In the genomic region with DNA sequence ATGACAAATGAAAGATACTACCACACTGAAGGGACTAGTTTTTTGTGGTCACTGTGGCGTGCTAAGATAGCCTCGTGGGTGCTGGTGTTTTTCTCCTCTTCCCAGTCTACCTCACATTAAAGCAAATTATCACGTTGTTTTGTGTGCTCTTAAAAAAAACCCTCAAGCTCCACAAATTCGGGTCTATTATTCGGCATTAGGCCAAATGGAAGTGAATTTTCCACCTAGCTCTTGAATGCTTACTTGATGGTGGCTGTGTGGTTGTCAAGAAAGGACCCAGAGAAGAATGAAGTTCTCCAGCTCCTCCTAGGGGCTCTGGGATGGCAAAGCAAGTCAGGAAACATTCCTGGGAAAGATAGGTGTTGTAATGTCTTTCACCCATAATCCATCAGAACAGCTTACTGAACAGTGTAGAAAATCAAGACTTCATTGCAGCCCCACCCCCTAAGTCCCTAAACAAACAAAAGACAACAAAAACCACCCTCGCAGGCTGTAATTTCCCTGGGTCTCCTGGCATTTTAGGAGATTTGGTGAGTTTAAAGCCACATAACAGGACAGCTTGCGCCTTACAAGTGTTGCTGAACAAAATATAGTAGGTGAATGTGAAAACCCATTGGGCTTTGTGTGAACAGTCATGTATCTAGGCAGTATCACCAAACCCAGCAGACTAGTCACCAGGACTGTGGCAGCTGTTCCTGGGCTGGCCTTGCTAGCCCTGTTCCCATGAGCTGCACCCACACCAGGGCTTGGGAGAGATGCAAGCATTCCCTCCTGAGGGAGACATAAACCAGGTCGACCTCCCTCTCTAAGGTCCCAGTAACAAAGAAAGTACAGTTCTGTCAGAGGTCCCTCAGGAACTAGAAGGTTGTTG, we compare ENCODE assay signal across 8 mouse cellular contexts. TPM values are rescaled to one million over a fixed set of nuclear protein-coding genes. Genes with fewer than 3 reads are reported as not detected.
DNase-seq lines count a peak whose midpoint lies in the region; ATAC-seq and TF ChIP-seq lines count a peak whose summit lies in the region.

No protein-coding gene starts in this region.

- H3K36me3 ChIP-seq in heart, adult 2 months (ENCODE audit: control insufficient read depth, insufficient read depth, low read length): no peaks in the 10 kb centered on the region
- H3K36me3 ChIP-seq in lung, postnatal 0 days (ENCODE audit: insufficient read depth, low read length): no peaks in the 10 kb centered on the region

- no peak for TF ChIP-seq EP300 in heart, adult 2 months (IDR thresholded peaks at IDR 0.05; ENCODE audit: insufficient read depth, low read depth, low read length)
- TF ChIP-seq EP300 in lung, postnatal 0 days (IDR thresholded peaks at IDR 0.05): no peak

- ATAC-seq in lung, postnatal 0 days: no peak

- TF ChIP-seq POLR2A in heart, adult 2 months (IDR thresholded peaks at IDR 0.05; ENCODE audit: insufficient read depth, low read depth, low read length): no peak

- TF ChIP-seq CTCF in heart, adult 2 months (IDR thresholded peaks at IDR 0.05): peak; percentile 77
- peak; percentile 75 for TF ChIP-seq CTCF in lung, postnatal 0 days (IDR thresholded peaks at IDR 0.05)

- H3K4me1 ChIP-seq in heart, adult 2 months (ENCODE audit: control insufficient read depth, insufficient read depth, low read length): peaks cover 10% of the 10 kb centered on the region
- no peaks in the 10 kb centered on the region for H3K4me1 ChIP-seq in lung, postnatal 0 days (ENCODE audit: insufficient read depth, low read depth, low read length)

- H3K9me3 ChIP-seq in lung, postnatal 0 days (ENCODE audit: low read length): no peaks in the 10 kb centered on the region

- peak overlapping the region; percentile 92 for H3K27ac ChIP-seq in heart, adult 2 months
- no peak overlapping the region for H3K27ac ChIP-seq in lung, postnatal 0 days (ENCODE audit: low read length)

- H3K27me3 ChIP-seq in heart, adult 2 months (ENCODE audit: control insufficient read depth, insufficient read depth, low read length): no peaks in the 10 kb centered on the region
- no peaks in the 10 kb centered on the region for H3K27me3 ChIP-seq in lung, postnatal 0 days (replicated peaks; ENCODE audit: insufficient read depth, low read length)

- intact Hi-C loops in left cerebral cortex, postnatal 10 days (cut with DNase I): loop anchor here (5.0 kb wide), 2 partner anchors 186 to 234 kb away; a partner anchor contains a TSS
- intact Hi-C loops in left cerebral cortex, postnatal 4 days (cut with DNase I): no loop called here
- intact Hi-C loops in heart, adult 2 months (cut with DNase I): loop anchor here (1.0 to 10.0 kb wide), 3 partner anchors 30 to 366 kb away; no protein-coding TSS in a partner anchor

- 28% methylated on average over 8 of the region's 8 CpGs for WGBS in heart, adult 2 months
- WGBS in lung, postnatal 0 days: 19% methylated on average over 8 of the region's 8 CpGs

- H3K4me2 ChIP-seq in lung, postnatal 0 days (replicated peaks; ENCODE audit: low read depth, low read length): peak overlapping the region; percentile 32

- peak; percentile 30 to 64 for DNase-seq in left cerebral cortex, postnatal 10 days (ENCODE audit: extremely low spot score in 1 of 2, low spot score in 2 of 2)
- no peak for DNase-seq in left cerebral cortex, postnatal 4 days
- peak; percentile 53 to 62 for DNase-seq in cerebellum, adult 18-20 months
- peak in 1 of 2 experiments; percentile 41 for DNase-seq in heart, adult 2 months
- peak; percentile 83 for DNase-seq in kidney, adult 9 months
- DNase-seq in lung, postnatal 0 days (ENCODE audit: low spot score): peak; percentile 87
- peak; percentile 63 for DNase-seq in yolk sac, embryonic 10.5 days (ENCODE audit: low spot score)
- DNase-seq in gastrocnemius, postnatal 10 days: no peak

- no peaks in the 10 kb centered on the region for H3K79me2 ChIP-seq in heart, adult 2 months (replicated peaks; ENCODE audit: control insufficient read depth, insufficient read depth, low read length)

- peak overlapping the region; percentile 86 for H3K4me3 ChIP-seq in heart, adult 2 months
- peak overlapping the region; percentile 65; the same call in 1 of the 2 replicates for H3K4me3 ChIP-seq in lung, postnatal 0 days (ENCODE audit: low read depth, low read length)

- no peak overlapping the region for H3K9ac ChIP-seq in heart, adult 2 months (ENCODE audit: low read depth, low read length)
- no peak overlapping the region for H3K9ac ChIP-seq in lung, postnatal 0 days (replicated peaks; ENCODE audit: low read depth)

RNA-seq across cellular contexts. Expression of a gene that starts 9.7 kb away (rescaled TPM):
- 10 to 100 TPM; 64.8 to 72.7 TPM for total RNA-seq in left cerebral cortex, postnatal 10 days (2021)
- 10 to 100 TPM; 54.9 to 56.9 TPM for total RNA-seq in left cerebral cortex, postnatal 4 days (2021)
- 1 to 10 TPM; 3.5 to 5.3 TPM for total RNA-seq in heart, adult 2 months (2021)
- polyA plus RNA-seq in heart, adult 2 months (2012; rRNA removed): 3.5 and 5.6 TPM in 2 replicates
- polyA plus RNA-seq in lung, postnatal 0 days (2015; fragmentation: Nextera tagmentation; extraction: Ambion mirVana): 1.8 and 2.5 TPM in 2 replicates
- total RNA-seq in gastrocnemius, postnatal 10 days (2021): 1 to 10 TPM; 7.5 to 9.4 TPM

RNA-seq across cellular contexts. Expression of a gene that starts 47.6 kb away (rescaled TPM):
- under 1 TPM; 0.24 to 0.32 TPM for total RNA-seq in left cerebral cortex, postnatal 10 days (2021)
- total RNA-seq in left cerebral cortex, postnatal 4 days (2021): under 1 TPM in 1 of 2 experiments, not detected in 1; 0.20 TPM
- total RNA-seq in heart, adult 2 months (2021): 10 to 100 TPM; 20.4 to 20.7 TPM
- polyA plus RNA-seq in heart, adult 2 months (2012; rRNA removed): 17.6 and 37.8 TPM in 2 replicates
- 0.10 and 0.17 TPM in 2 replicates for polyA plus RNA-seq in lung, postnatal 0 days (2015; fragmentation: Nextera tagmentation; extraction: Ambion mirVana)
- 10 to 100 TPM in 1 of 2 experiments, 1 to 10 TPM in 1; 7.0 to 11.4 TPM for total RNA-seq in gastrocnemius, postnatal 10 days (2021)

Comparison
In these comparisons a context has a peak if more than half of its experiments do, and no peak if none do; other contexts are left out.
1. DNase-seq: peak in left cerebral cortex, postnatal 10 days (2 of 2), cerebellum, adult 18-20 months (2 of 2), kidney, adult 9 months (single experiment), lung, postnatal 0 days (single experiment) and yolk sac, embryonic 10.5 days (single experiment); none in left cerebral cortex, postnatal 4 days (single experiment) and gastrocnemius, postnatal 10 days (single experiment).
2. RNA of a gene that starts 9.7 kb away (total RNA-seq): 64.8 to 72.7 TPM in left cerebral cortex, postnatal 10 days and 54.9 to 56.9 TPM in left cerebral cortex, postnatal 4 days; 7.5 to 9.4 TPM in gastrocnemius, postnatal 10 days and 3.5 to 5.3 TPM in heart, adult 2 months; every median in the first group is over 4 times any median in the second.
3. RNA of a gene that starts 47.6 kb away (total RNA-seq): 20.4 to 20.7 TPM in heart, adult 2 months and 7.0 to 11.4 TPM in gastrocnemius, postnatal 10 days; 0.24 to 0.32 TPM in left cerebral cortex, postnatal 10 days and 0.20 TPM in left cerebral cortex, postnatal 4 days; every median in the first group is over 4 times any median in the second.